Mouse (Mus musculus) heart, postnatal 0 days (tissue): ENCODE data around the gene Nlgn1.

Source experiments
- CTCF ChIP-seq: IDR thresholded peaks from 2 replicates; pipeline ENCODE4 v1.5.1; 2016; ENCODE audit warnings: antibody characterized with exemption, control low read depth, low read depth
- EP300 ChIP-seq: IDR thresholded peaks from 2 replicates; pipeline ENCODE4 v1.6.1; 2016; ENCODE audit warnings: antibody characterized with exemption, low read depth

GRCm38 (mm10) chr3:26194970-26195369, 137.3 kb downstream of the Nlgn1 start:
- no peak for TF ChIP-seq CTCF
- TF ChIP-seq EP300 = no peak
